Mouse (Mus musculus): ENCODE data around the gene Rell1. TPM values are rescaled to one million over a fixed set of nuclear protein-coding genes. Genes with fewer than 3 reads are reported as not detected.

Rell1 gene
- 8.5 and 8.6 TPM in 2 replicates for polyA plus RNA-seq (2016; fragmentation: Nextera tagmentation; extraction: Ambion mirVana)

- H3K36me3 ChIP-seq, result no peaks in the 10 kb centered on the region
- H3K9me3 ChIP-seq (replicated peaks), result no peaks in the 10 kb centered on the region
- peaks cover 36% of the 10 kb centered on the region for H3K4me1 ChIP-seq
- WGBS (ENCODE audit: insufficient replicate concordance), result under 1% methylated on average over 74 of the region's 85 CpGs
- peak within 1 kb of the TSS; percentile 74 for H3K4me3 ChIP-seq
- 0 out of 2 replicates have a peak, but pooled peaks cover 6% of the 10 kb centered on the region for H3K27me3 ChIP-seq (replicated peaks)
- peak within 1 kb of the TSS; percentile 72 for H3K27ac ChIP-seq
- ATAC-seq, result peak; percentile 95
- H3K9ac ChIP-seq, result peak within 1 kb of the TSS; percentile 80
- H3K4me2 ChIP-seq, result peak within 1 kb of the TSS; percentile 87
These were observed at the start of gene Rell1 for GRCm38 (mm10) chr5:63968443-63969415. TSS of gene Rell1 (minus strand) at chr5:63968897.

- H3K4me3 ChIP-seq, result no peak overlapping the region
- H3K9ac ChIP-seq, result no peak overlapping the region
- H3K9me3 ChIP-seq (replicated peaks), result no peaks in the 10 kb centered on the region
- no peak overlapping the region for H3K4me2 ChIP-seq
- no peak overlapping the region for H3K27ac ChIP-seq
- WGBS (ENCODE audit: insufficient replicate concordance), result 71% methylated on average over 13 of the region's 13 CpGs
- no peaks in the 10 kb centered on the region for H3K27me3 ChIP-seq (replicated peaks)
- no peaks in the 10 kb centered on the region for H3K36me3 ChIP-seq
- ATAC-seq, result no peak
- no peaks in the 10 kb centered on the region for H3K4me1 ChIP-seq
These were observed 44.1 kb upstream of the Rell1 start for GRCm38 (mm10) chr5:64012596-64013366.

GRCm38 (mm10) chr5:64006548-64006947 lies 37.9 kb upstream of the Rell1 start:
- Histone ChIP-seq H3K36me3 (no peaks in the 10 kb centered on the region), H3K4me3 (no peak overlapping the region), H3K9me3 (replicated peaks) (no peaks in the 10 kb centered on the region), H3K4me1 (no peaks in the 10 kb centered on the region), H3K9ac (no peak overlapping the region), H3K4me2 (no peak overlapping the region), H3K27me3 (replicated peaks) (no peaks in the 10 kb centered on the region), H3K27ac (no peak overlapping the region)
- no peak for ATAC-seq
- 67% methylated on average over 4 of the region's 4 CpGs for WGBS (ENCODE audit: insufficient replicate concordance)

GRCm38 (mm10) chr5:64003302-64003701 lies 34.6 kb upstream of the Rell1 start:
- 71% methylated on average over 8 of the region's 8 CpGs for WGBS (ENCODE audit: insufficient replicate concordance)
- Histone ChIP-seq H3K4me3 (no peak overlapping the region), H3K27ac (no peak overlapping the region), H3K9ac (no peak overlapping the region), H3K4me1 (no peaks in the 10 kb centered on the region), H3K27me3 (replicated peaks) (no peaks in the 10 kb centered on the region), H3K36me3 (no peaks in the 10 kb centered on the region), H3K9me3 (replicated peaks) (no peaks in the 10 kb centered on the region), H3K4me2 (no peak overlapping the region)
- ATAC-seq, result no peak

- Histone ChIP-seq H3K9ac (no peak overlapping the region), H3K4me1 (no peaks in the 10 kb centered on the region), H3K27me3 (replicated peaks) (no peaks in the 10 kb centered on the region), H3K9me3 (replicated peaks) (no peaks in the 10 kb centered on the region), H3K4me2 (no peak overlapping the region), H3K36me3 (no peaks in the 10 kb centered on the region), H3K27ac (no peak overlapping the region), H3K4me3 (no peak overlapping the region)
- no peak for ATAC-seq
- 61% methylated on average over 3 of the region's 3 CpGs for WGBS (ENCODE audit: insufficient replicate concordance)
These were observed 25.2 kb upstream of the Rell1 start for GRCm38 (mm10) chr5:63993865-63994264.

GRCm38 (mm10) chr5:63990675-63991074 lies 22.0 kb upstream of the Rell1 start:
- Histone ChIP-seq H3K27me3 (replicated peaks) (no peaks in the 10 kb centered on the region), H3K4me2 (no peak overlapping the region), H3K9ac (no peak overlapping the region), H3K9me3 (replicated peaks) (no peaks in the 10 kb centered on the region), H3K27ac (no peak overlapping the region), H3K4me3 (no peak overlapping the region), H3K4me1 (no peaks in the 10 kb centered on the region), H3K36me3 (no peaks in the 10 kb centered on the region)
- whole genome bisulfite sequencing (ENCODE audit: insufficient replicate concordance), result 58% methylated on average over 3 of the region's 3 CpGs
- ATAC-seq, result no peak

GRCm38 (mm10) chr5:63986337-63986736 lies 17.6 kb upstream of the Rell1 start:
- H3K9ac ChIP-seq, result no peak overlapping the region
- no peaks in the 10 kb centered on the region for H3K27me3 ChIP-seq (replicated peaks)
- H3K36me3 ChIP-seq, result no peaks in the 10 kb centered on the region
- no peak overlapping the region for H3K4me2 ChIP-seq
- no peak overlapping the region for H3K27ac ChIP-seq
- H3K4me1 ChIP-seq, result no peaks in the 10 kb centered on the region
- no peaks in the 10 kb centered on the region for H3K9me3 ChIP-seq (replicated peaks)
- no peak for ATAC-seq
- H3K4me3 ChIP-seq, result no peak overlapping the region
- 72% methylated on average over 6 of the region's 6 CpGs for WGBS (ENCODE audit: insufficient replicate concordance)

GRCm38 (mm10) chr5:63982296-63982695 lies 13.6 kb upstream of the Rell1 start:
- no peaks in the 10 kb centered on the region for H3K4me1 ChIP-seq
- no peak overlapping the region for H3K4me2 ChIP-seq
- no peaks in the 10 kb centered on the region for H3K9me3 ChIP-seq (replicated peaks)
- WGBS (ENCODE audit: insufficient replicate concordance), result 71% methylated on average over 11 of the region's 11 CpGs
- ATAC-seq, result no peak
- H3K27ac ChIP-seq, result no peak overlapping the region
- H3K27me3 ChIP-seq (replicated peaks), result no peaks in the 10 kb centered on the region
- no peak overlapping the region for H3K9ac ChIP-seq
- H3K4me3 ChIP-seq, result no peak overlapping the region
- H3K36me3 ChIP-seq, result no peaks in the 10 kb centered on the region

- no peak for ATAC-seq
- H3K9ac ChIP-seq, result no peak overlapping the region
- H3K4me3 ChIP-seq, result no peak overlapping the region
- H3K36me3 ChIP-seq, result no peaks in the 10 kb centered on the region
- no peak overlapping the region for H3K27ac ChIP-seq
- peaks cover 36% of the 10 kb centered on the region for H3K4me1 ChIP-seq
- H3K9me3 ChIP-seq (replicated peaks), result no peaks in the 10 kb centered on the region
- 0 out of 2 replicates have a peak, but pooled peaks cover 6% of the 10 kb centered on the region for H3K27me3 ChIP-seq (replicated peaks)
- no peak overlapping the region for H3K4me2 ChIP-seq
- 87% methylated on average over 2 of the region's 2 CpGs for WGBS (ENCODE audit: insufficient replicate concordance)
These were observed 2.3 kb upstream of the Rell1 start for GRCm38 (mm10) chr5:63970991-63971390.

- Histone ChIP-seq H3K4me1 (peaks cover 36% of the 10 kb centered on the region), H3K36me3 (no peaks in the 10 kb centered on the region), H3K4me3 (no peak overlapping the region), H3K9ac (no peak overlapping the region), H3K4me2 (peak overlapping the region; percentile 24; the same call in 1 of the 2 replicates), H3K27ac (peak overlapping the region; percentile 36), H3K27me3 (replicated peaks) (0 out of 2 replicates have a peak, but pooled peaks cover 6% of the 10 kb centered on the region), H3K9me3 (replicated peaks) (no peaks in the 10 kb centered on the region)
- no peak for ATAC-seq
- 6% methylated on average over 7 of the region's 7 CpGs for WGBS (ENCODE audit: insufficient replicate concordance)
These were observed 1.6 kb upstream of the Rell1 start for GRCm38 (mm10) chr5:63970281-63970732.

GRCm38 (mm10) chr5:63969476-63970112 lies 897 bp upstream of the Rell1 start:
- 0 out of 2 replicates have a peak, but pooled peaks cover 6% of the 10 kb centered on the region for H3K27me3 ChIP-seq (replicated peaks)
- ATAC-seq, result no peak
- no peaks in the 10 kb centered on the region for H3K9me3 ChIP-seq (replicated peaks)
- H3K9ac ChIP-seq, result peak overlapping the region; percentile 64; the same call in 1 of the 2 replicates
- H3K4me2 ChIP-seq, result peak overlapping the region; percentile 87
- H3K27ac ChIP-seq, result peak overlapping the region; percentile 36; the same call in 1 of the 2 replicates
- H3K36me3 ChIP-seq, result no peaks in the 10 kb centered on the region
- H3K4me1 ChIP-seq, result peaks cover 36% of the 10 kb centered on the region
- peak overlapping the region; percentile 74 for H3K4me3 ChIP-seq
- WGBS (ENCODE audit: insufficient replicate concordance), result 23% methylated on average over 5 of the region's 5 CpGs

Measured in liver, embryonic 12.5 days (tissue).